Mouse (Mus musculus) splenic B cell, adult 2 months (primary cell): Measurements from ENCODE around the gene Sirt4.
"Not testable (repeated sequence)": the region's sequence is repeated elsewhere in the genome, so short reads cannot be mapped to it uniquely, and the experiment has no call there.

Source experiments
- DNase-seq: peaks from one replicate; pipeline ENCODE4 v3.0.0-alpha.2; 2011; ENCODE audit warnings: low read depth, low spot score
- H3K27me3 ChIP-seq: 2 replicates; pipeline ENCODE4 v1.6.1; 2012; ENCODE audit warnings: mild to moderate bottlenecking, low read length, moderate library complexity, mixed read lengths; ENCODE audit not compliant: control insufficient read depth, poor library complexity, insufficient read depth, severe bottlenecking
- H3K36me3 ChIP-seq: 2 replicates; pipeline ENCODE4 v1.6.1; 2012; ENCODE audit warnings: mild to moderate bottlenecking, low read length, moderate library complexity, mixed read lengths; ENCODE audit not compliant: control insufficient read depth, poor library complexity, insufficient read depth, severe bottlenecking

Gene Sirt4

GRCm38 (mm10) chr5:115507981-115508858, 23.7 kb upstream of the Sirt4 start:
- Histone ChIP-seq H3K27me3 (no peaks in the 10 kb centered on the region), H3K36me3 (no peaks in the 10 kb centered on the region)
- DNase-seq = no peak

- no peak for DNase-seq
- Histone ChIP-seq H3K27me3 (no peaks in the 10 kb centered on the region), H3K36me3 (no peaks in the 10 kb centered on the region)
Measured at GRCm38 (mm10) chr5:115507267-115507980, 22.9 kb upstream of the Sirt4 start.

GRCm38 (mm10) chr5:115506454-115507201, 22.1 kb upstream of the Sirt4 start, which contains the start of gene Pxn:
TSS of gene Pxn (plus strand) at chr5:115506676.
- no peaks in the 10 kb centered on the region for H3K36me3 ChIP-seq
- DNase-seq = peak; percentile 96
- no peaks in the 10 kb centered on the region for H3K27me3 ChIP-seq

GRCm38 (mm10) chr5:115505617-115506016, 21.1 kb upstream of the Sirt4 start:
- not testable (repeated sequence) for H3K36me3 ChIP-seq, DNase-seq, H3K27me3 ChIP-seq

GRCm38 (mm10) chr5:115503035-115503434, 18.5 kb upstream of the Sirt4 start:
- Histone ChIP-seq H3K36me3 (no peaks in the 10 kb centered on the region), H3K27me3 (no peaks in the 10 kb centered on the region)
- DNase-seq = no peak

- Histone ChIP-seq H3K36me3 (no peaks in the 10 kb centered on the region), H3K27me3 (no peaks in the 10 kb centered on the region)
- no peak for DNase-seq
Measured at GRCm38 (mm10) chr5:115500383-115500935, 15.9 kb upstream of the Sirt4 start.

GRCm38 (mm10) chr5:115498307-115499240, 14.0 kb upstream of the Sirt4 start:
- Histone ChIP-seq H3K36me3 (no peaks in the 10 kb centered on the region), H3K27me3 (no peaks in the 10 kb centered on the region)
- no peak for DNase-seq

- Histone ChIP-seq H3K36me3 (no peaks in the 10 kb centered on the region), H3K27me3 (no peaks in the 10 kb centered on the region)
- no peak for DNase-seq
Measured at GRCm38 (mm10) chr5:115497033-115497432, 12.5 kb upstream of the Sirt4 start.

GRCm38 (mm10) chr5:115495618-115496017, 11.1 kb upstream of the Sirt4 start:
- not testable (repeated sequence) for H3K27me3 ChIP-seq, DNase-seq, H3K36me3 ChIP-seq

GRCm38 (mm10) chr5:115493441-115493840, 8.9 kb upstream of the Sirt4 start:
- no peaks in the 10 kb centered on the region for H3K27me3 ChIP-seq
- DNase-seq = no peak
- no peaks in the 10 kb centered on the region for H3K36me3 ChIP-seq

GRCm38 (mm10) chr5:115492711-115493335, 8.3 kb upstream of the Sirt4 start:
- DNase-seq = no peak

GRCm38 (mm10) chr5:115491771-115492322, 7.3 kb upstream of the Sirt4 start:
- peak; percentile 70 for DNase-seq
- H3K36me3 ChIP-seq = no peaks in the 10 kb centered on the region
- no peaks in the 10 kb centered on the region for H3K27me3 ChIP-seq

More at GRCm38 (mm10) chr5:115492711-115493335, 8.3 kb upstream of the Sirt4 start:
- Histone ChIP-seq H3K27me3 (no peaks in the 10 kb centered on the region), H3K36me3 (no peaks in the 10 kb centered on the region)

GRCm38 (mm10) chr5:115491076-115491475, 6.6 kb upstream of the Sirt4 start:
- no peaks in the 10 kb centered on the region for H3K27me3 ChIP-seq
- DNase-seq = no peak
- no peaks in the 10 kb centered on the region for H3K36me3 ChIP-seq
